Mouse (Mus musculus) ES-E14 (cell line): ENCODE measurements around the gene Bod1.

Source experiments
- MAFK ChIP-seq: IDR thresholded peaks from 2 replicates; pipeline ENCODE4 v1.6.1; 2014; ENCODE audit warnings: mild to moderate bottlenecking, low read depth, low read length, inconsistent platforms; ENCODE audit not compliant: insufficient read depth
- ZC3H11A ChIP-seq: IDR thresholded peaks from 2 replicates; pipeline ENCODE4 v1.6.1; 2012; ENCODE audit warnings: low read depth, mild to moderate bottlenecking, inconsistent platforms, low read length, borderline replicate concordance

- TF ChIP-seq MAFK (no peak), ZC3H11A (no peak)
These were observed 13.9 kb downstream of the Bod1 start for GRCm38 (mm10) chr11:31657806-31658175.
